Mouse (Mus musculus) layer of hippocampus, adult 9-10 months (tissue): Measurements from ENCODE around the gene Dnah2.

ENCODE experiments used
- DNase-seq: peaks from one replicate; pipeline ENCODE4 v3.0.0; 2022; ENCODE audit warnings: low spot score

Dnah2 gene

GRCm38 (mm10) chr11:69390400-69391034, 158.4 kb downstream of the Dnah2 start:
- peak; percentile 77 for DNase-seq

- DNase-seq: no peak
Measured at GRCm38 (mm10) chr11:69389531-69390399, 159.1 kb downstream of the Dnah2 start.

- DNase-seq: no peak
Measured at GRCm38 (mm10) chr11:69388680-69389079, 160.2 kb downstream of the Dnah2 start.

- DNase-seq: no peak
Measured at GRCm38 (mm10) chr11:69386758-69387157, 162.2 kb downstream of the Dnah2 start.

- no peak for DNase-seq
Measured at GRCm38 (mm10) chr11:69384979-69385378, 163.9 kb downstream of the Dnah2 start.

- DNase-seq: no peak
Measured at GRCm38 (mm10) chr11:69382478-69383105, 166.3 kb downstream of the Dnah2 start.

- DNase-seq: no peak
Measured at GRCm38 (mm10) chr11:69381356-69381755, 167.6 kb downstream of the Dnah2 start.

GRCm38 (mm10) chr11:69379600-69379999, 169.3 kb downstream of the Dnah2 start:
- no peak for DNase-seq

GRCm38 (mm10) chr11:69377766-69378165, 171.1 kb downstream of the Dnah2 start:
- no peak for DNase-seq

- DNase-seq: no peak
Measured at GRCm38 (mm10) chr11:69375646-69376045, 173.3 kb downstream of the Dnah2 start.

- no peak for DNase-seq
Measured at GRCm38 (mm10) chr11:69373223-69373965, 175.5 kb downstream of the Dnah2 start.

GRCm38 (mm10) chr11:69372780-69373170, 176.1 kb downstream of the Dnah2 start:
- no peak for DNase-seq

- peak; percentile 84 for DNase-seq
Measured at GRCm38 (mm10) chr11:69372056-69372779, 176.7 kb downstream of the Dnah2 start.

- no peak for DNase-seq
Measured at GRCm38 (mm10) chr11:69371601-69372000, 177.3 kb downstream of the Dnah2 start.

GRCm38 (mm10) chr11:69370817-69371215, 178.1 kb downstream of the Dnah2 start:
- no peak for DNase-seq
